Mouse (Mus musculus) liver, embryonic 11.5 days (tissue): ENCODE results near the gene Mfn2. TPM values are rescaled to one million over a fixed set of nuclear protein-coding genes. Genes with fewer than 3 reads are reported as not detected.

ENCODE experiments used
- ATAC-seq: fragments of 200-750 bp; cut with Nextera tagmentation; replicated peaks from 2 replicates; pipeline ENCODE4 v1.8.0; 2017; ENCODE audit warnings: moderate number of reproducible peaks, mild to moderate bottlenecking, moderate TSS enrichment, moderate library complexity; ENCODE audit not compliant: low FRiP score
- DNase-seq: peaks from one replicate; pipeline ENCODE4 v3.0.0-alpha.2; 2017; ENCODE audit warnings: low spot score
- H3K27ac ChIP-seq: fragments of 300-500 bp; sonication (generic); 2 replicates; pipeline ENCODE4 v1.5.1; 2014; ENCODE audit warnings: mild to moderate bottlenecking, low read depth, low read length, control low read depth
- H3K27me3 ChIP-seq: fragments of 300-500 bp; sonication (generic); replicated peaks from 2 replicates; pipeline ENCODE4 v1.6.1; 2014; ENCODE audit warnings: low read length, mixed read lengths; ENCODE audit not compliant: control insufficient read depth, insufficient read depth
- H3K36me3 ChIP-seq: fragments of 300-500 bp; sonication (generic); 2 replicates; pipeline ENCODE4 v1.6.1; 2014; ENCODE audit warnings: mild to moderate bottlenecking, low read length, moderate library complexity, mixed read lengths; ENCODE audit not compliant: control insufficient read depth, insufficient read depth
- H3K4me1 ChIP-seq: fragments of 300-500 bp; sonication (generic); replicated peaks from 2 replicates; pipeline ENCODE4 v1.6.1; 2014; ENCODE audit warnings: low read length, mixed read lengths; ENCODE audit not compliant: control insufficient read depth, insufficient read depth
- H3K4me2 ChIP-seq: fragments of 300-500 bp; sonication (generic); 2 replicates; pipeline ENCODE4 v1.6.1; 2014; ENCODE audit warnings: mild to moderate bottlenecking, control low read depth, moderate library complexity
- H3K4me3 ChIP-seq: fragments of 300-500 bp; sonication (generic); 2 replicates; pipeline ENCODE4 v1.5.1; 2014; ENCODE audit warnings: low read depth, low read length, control low read depth
- H3K9ac ChIP-seq: fragments of 300-500 bp; sonication (generic); 2 replicates; pipeline ENCODE4 v1.6.1; 2014; ENCODE audit warnings: low read depth, low read length, control low read depth
- H3K9me3 ChIP-seq: fragments of 300-500 bp; sonication (generic); 2 replicates; pipeline ENCODE4 v1.6.1; 2016; ENCODE audit warnings: low read length, inconsistent platforms, mixed read lengths; ENCODE audit not compliant: control insufficient read depth
- WGBS: fragments of 180-500 bp; shearing (Covaris S2); extraction: QIAGEN DNeasy Blood & Tissue Kit; methylation state at CpG from one replicate; pipeline ENCODE4 v1.1.7; 2014; 5-methylcytosine and 5-hydroxymethylcytosine counted together
- polyA plus RNA-seq: library from polyadenylated mRNA; unstranded; fragments of >200 nt; fragmentation: Nextera tagmentation; extraction: Ambion mirVana; gene quantifications from 2 replicates; pipeline ENCODE4 v1.2.1, GENCODE M21; 2014

Gene Mfn2
- polyA plus RNA-seq, 1 experiment from 2014 or later, result 36.0 TPM

- no peak; the same call in 1 of the 2 replicates for ATAC-seq
- Histone ChIP-seq H3K27ac (no peak overlapping the region), H3K27me3 (no peaks in the 10 kb centered on the region), H3K9me3 (no peaks in the 10 kb centered on the region), H3K4me3 (no peak overlapping the region), H3K36me3 (peaks cover 9% of the 10 kb centered on the region; the same call in 1 of the 2 replicates), H3K4me1 (peaks cover 8% of the 10 kb centered on the region), H3K9ac (no peak overlapping the region), H3K4me2 (no peak overlapping the region; the same call in 1 of the 2 replicates)
- DNase-seq, result no peak
- WGBS, result 68% methylated on average over 7 of the region's 7 CpGs
Observed at GRCm38 (mm10) chr4:147928540-147928939, 24.0 kb upstream of the Mfn2 start.

DNA sequence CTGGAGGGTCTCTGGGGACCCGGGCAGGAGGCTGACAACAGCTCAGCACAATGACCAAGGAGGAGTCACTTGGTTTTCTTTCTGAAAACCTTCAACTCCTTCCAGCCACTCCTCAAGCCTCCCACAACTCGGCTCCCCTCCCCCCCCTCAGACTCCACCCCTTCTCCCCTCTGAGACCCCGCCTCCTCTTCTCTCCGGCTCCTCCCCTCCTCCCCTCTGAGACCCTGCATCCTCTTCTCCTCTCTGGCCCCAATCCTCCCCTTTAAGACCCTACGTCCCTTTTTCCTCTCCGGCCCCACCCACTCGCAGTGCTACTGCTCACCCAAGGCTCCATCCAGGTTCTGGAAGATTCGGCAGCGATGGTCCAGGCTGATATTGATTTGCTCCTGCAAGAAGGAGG is 23.6 kb upstream of the Mfn2 start:
- whole genome bisulfite sequencing, result 17% methylated on average over 9 of the region's 9 CpGs
- Histone ChIP-seq H3K9ac (no peak overlapping the region), H3K36me3 (peaks cover 9% of the 10 kb centered on the region; the same call in 1 of the 2 replicates), H3K27me3 (no peaks in the 10 kb centered on the region), H3K4me1 (peaks cover 8% of the 10 kb centered on the region), H3K4me2 (peak overlapping the region; percentile 38), H3K4me3 (no peak overlapping the region), H3K27ac (no peak overlapping the region), H3K9me3 (no peaks in the 10 kb centered on the region)
- ATAC-seq (peak; percentile 35), DNase-seq (no peak)

- no peak overlapping the region for H3K27ac ChIP-seq
- peak overlapping the region; percentile 38 for H3K4me2 ChIP-seq
- ATAC-seq (peak; percentile 50; the same call in 1 of the 2 replicates), DNase-seq (no peak)
- no peak overlapping the region for H3K9ac ChIP-seq
- H3K4me3 ChIP-seq, result no peak overlapping the region
- H3K9me3 ChIP-seq, result no peaks in the 10 kb centered on the region
- H3K36me3 ChIP-seq, result peaks cover 11% of the 10 kb centered on the region; the same call in 1 of the 2 replicates
- peaks cover 8% of the 10 kb centered on the region for H3K4me1 ChIP-seq
- no peaks in the 10 kb centered on the region for H3K27me3 ChIP-seq
- WGBS, result 25% methylated on average over 8 of the region's 8 CpGs
Observed at GRCm38 (mm10) chr4:147927705-147928104, 23.2 kb upstream of the Mfn2 start.

- no peaks in the 10 kb centered on the region for H3K4me1 ChIP-seq
- H3K9ac ChIP-seq, result no peak overlapping the region
- H3K27me3 ChIP-seq, result no peaks in the 10 kb centered on the region
- no peak overlapping the region for H3K27ac ChIP-seq
- H3K9me3 ChIP-seq, result no peaks in the 10 kb centered on the region
- ATAC-seq, result no peak
- no peak overlapping the region for H3K4me2 ChIP-seq
- WGBS, result 62% methylated on average over 11 of the region's 11 CpGs
- H3K4me3 ChIP-seq, result no peak overlapping the region
- peaks cover 9% of the 10 kb centered on the region; the same call in 1 of the 2 replicates for H3K36me3 ChIP-seq
- no peak for DNase-seq
Observed at GRCm38 (mm10) chr4:147922341-147922740, 17.8 kb upstream of the Mfn2 start.

DNA sequence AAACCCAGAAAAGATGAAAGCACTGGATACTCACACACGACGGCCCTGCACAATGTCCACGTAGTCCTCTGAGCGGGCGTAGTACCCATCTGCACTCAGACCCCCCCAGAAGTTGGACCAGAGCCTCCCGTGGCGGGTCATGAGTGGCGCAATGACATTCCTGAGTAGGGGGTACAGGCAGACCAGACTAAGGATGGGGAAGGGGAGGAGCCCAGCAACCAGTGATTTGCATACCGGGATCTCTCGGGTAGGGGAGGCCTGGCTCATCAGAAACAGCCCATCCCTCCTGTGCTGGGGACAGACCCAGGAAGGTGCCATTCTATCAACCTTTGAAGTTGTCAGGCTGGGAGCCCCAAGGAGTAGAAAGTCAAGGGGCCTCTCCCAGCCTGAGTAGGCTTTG is 16.5 kb upstream of the Mfn2 start:
- H3K9me3 ChIP-seq, result no peaks in the 10 kb centered on the region
- no peaks in the 10 kb centered on the region for H3K4me1 ChIP-seq
- H3K9ac ChIP-seq, result no peak overlapping the region
- H3K27me3 ChIP-seq, result no peaks in the 10 kb centered on the region
- H3K4me2 ChIP-seq, result no peak overlapping the region
- H3K27ac ChIP-seq, result no peak overlapping the region
- no peak for ATAC-seq
- peaks cover 11% of the 10 kb centered on the region; the same call in 1 of the 2 replicates for H3K36me3 ChIP-seq
- no peak overlapping the region for H3K4me3 ChIP-seq
- WGBS, result 58% methylated on average over 10 of the region's 10 CpGs
- DNase-seq, result no peak

GRCm38 (mm10) chr4:147918459-147919121 is 14.1 kb upstream of the Mfn2 start:
- 58% methylated on average over 7 of the region's 7 CpGs for WGBS
- no peaks in the 10 kb centered on the region for H3K4me1 ChIP-seq
- no peak overlapping the region for H3K9ac ChIP-seq
- peaks cover 4% of the 10 kb centered on the region; the same call in 1 of the 2 replicates for H3K36me3 ChIP-seq
- H3K27ac ChIP-seq, result no peak overlapping the region
- DNase-seq (no peak), ATAC-seq (peak; percentile 57)
- no peaks in the 10 kb centered on the region for H3K9me3 ChIP-seq
- H3K27me3 ChIP-seq, result no peaks in the 10 kb centered on the region
- H3K4me2 ChIP-seq, result no peak overlapping the region
- no peak overlapping the region for H3K4me3 ChIP-seq

DNA sequence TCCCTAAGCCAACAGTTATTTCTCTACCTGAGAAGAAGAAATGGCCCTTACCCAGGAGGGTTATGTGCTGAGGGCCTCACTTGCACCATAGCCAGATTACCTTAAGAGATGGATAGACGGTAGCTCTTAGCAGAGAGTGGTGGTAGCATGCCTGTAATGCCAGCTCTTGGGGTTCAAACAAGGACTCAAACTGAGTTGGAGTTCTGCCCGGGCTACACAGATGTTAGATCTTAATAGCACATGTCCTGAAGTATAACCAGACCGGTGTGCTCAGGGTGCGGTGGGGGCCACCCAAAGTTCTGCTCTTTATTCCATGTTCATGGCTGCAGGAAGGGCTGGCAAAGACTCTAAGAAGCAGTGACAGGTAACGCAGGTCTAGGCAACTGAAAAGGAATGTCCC is 5.0 kb upstream of the Mfn2 start:
- Histone ChIP-seq H3K4me1 (peaks cover 4% of the 10 kb centered on the region; the same call in 1 of the 2 replicates), H3K4me2 (no peak overlapping the region), H3K4me3 (no peak overlapping the region), H3K27ac (no peak overlapping the region), H3K9me3 (no peaks in the 10 kb centered on the region), H3K9ac (no peak overlapping the region), H3K36me3 (no peaks in the 10 kb centered on the region), H3K27me3 (no peaks in the 10 kb centered on the region)
- ATAC-seq (no peak), DNase-seq (no peak)
- WGBS, result 93% methylated on average over 5 of the region's 5 CpGs

GRCm38 (mm10) chr4:147906230-147906629 is 1.7 kb upstream of the Mfn2 start:
- WGBS, result 78% methylated on average over 5 of the region's 5 CpGs
- Histone ChIP-seq H3K27me3 (no peaks in the 10 kb centered on the region), H3K9ac (no peak overlapping the region), H3K4me2 (no peak overlapping the region), H3K4me1 (peaks cover 9% of the 10 kb centered on the region; the same call in 1 of the 2 replicates), H3K36me3 (0 out of 2 replicates have a peak, but pooled peaks cover 5% of the 10 kb centered on the region), H3K4me3 (no peak overlapping the region), H3K27ac (no peak overlapping the region), H3K9me3 (no peaks in the 10 kb centered on the region)
- DNase-seq, result no peak
- no peak for ATAC-seq
